Mouse (Mus musculus) liver, embryonic 11.5 days (tissue): ENCODE measurements around the gene Rab31. TPM values are rescaled to one million over a fixed set of nuclear protein-coding genes. Genes with fewer than 3 reads are reported as not detected.

Experiments used
- ATAC-seq: fragments of 200-750 bp; cut with Nextera tagmentation; replicated peaks from 2 replicates; pipeline ENCODE4 v1.8.0; 2017; ENCODE audit warnings: moderate number of reproducible peaks, mild to moderate bottlenecking, moderate TSS enrichment, moderate library complexity; ENCODE audit not compliant: low FRiP score
- DNase-seq: peaks from one replicate; pipeline ENCODE4 v3.0.0-alpha.2; 2017; ENCODE audit warnings: low spot score
- H3K27ac ChIP-seq: fragments of 300-500 bp; sonication (generic); 2 replicates; pipeline ENCODE4 v1.5.1; 2014; ENCODE audit warnings: mild to moderate bottlenecking, low read depth, low read length, control low read depth
- H3K27me3 ChIP-seq: fragments of 300-500 bp; sonication (generic); replicated peaks from 2 replicates; pipeline ENCODE4 v1.6.1; 2014; ENCODE audit warnings: low read length, mixed read lengths; ENCODE audit not compliant: control insufficient read depth, insufficient read depth
- H3K36me3 ChIP-seq: fragments of 300-500 bp; sonication (generic); 2 replicates; pipeline ENCODE4 v1.6.1; 2014; ENCODE audit warnings: mild to moderate bottlenecking, low read length, moderate library complexity, mixed read lengths; ENCODE audit not compliant: control insufficient read depth, insufficient read depth
- H3K4me1 ChIP-seq: fragments of 300-500 bp; sonication (generic); replicated peaks from 2 replicates; pipeline ENCODE4 v1.6.1; 2014; ENCODE audit warnings: low read length, mixed read lengths; ENCODE audit not compliant: control insufficient read depth, insufficient read depth
- H3K4me2 ChIP-seq: fragments of 300-500 bp; sonication (generic); 2 replicates; pipeline ENCODE4 v1.6.1; 2014; ENCODE audit warnings: mild to moderate bottlenecking, control low read depth, moderate library complexity
- H3K4me3 ChIP-seq: fragments of 300-500 bp; sonication (generic); 2 replicates; pipeline ENCODE4 v1.5.1; 2014; ENCODE audit warnings: low read depth, low read length, control low read depth
- H3K9ac ChIP-seq: fragments of 300-500 bp; sonication (generic); 2 replicates; pipeline ENCODE4 v1.6.1; 2014; ENCODE audit warnings: low read depth, low read length, control low read depth
- H3K9me3 ChIP-seq: fragments of 300-500 bp; sonication (generic); 2 replicates; pipeline ENCODE4 v1.6.1; 2016; ENCODE audit warnings: low read length, inconsistent platforms, mixed read lengths; ENCODE audit not compliant: control insufficient read depth
- WGBS: fragments of 180-500 bp; shearing (Covaris S2); extraction: QIAGEN DNeasy Blood & Tissue Kit; methylation state at CpG from one replicate; pipeline ENCODE4 v1.1.7; 2014; 5-methylcytosine and 5-hydroxymethylcytosine counted together
- polyA plus RNA-seq: library from polyadenylated mRNA; unstranded; fragments of >200 nt; fragmentation: Nextera tagmentation; extraction: Ambion mirVana; gene quantifications from 2 replicates; pipeline ENCODE4 v1.2.1, GENCODE M21; 2014

The Rab31 gene
- polyA plus RNA-seq, 1 experiment from 2014 or later = 16.3 TPM

GRCm38 (mm10) chr17:65666388-65667161 is 106.0 kb downstream of the Rab31 start:
- Histone ChIP-seq H3K27me3 (no peaks in the 10 kb centered on the region), H3K4me1 (peaks cover 6% of the 10 kb centered on the region; the same call in 1 of the 2 replicates), H3K9ac (no peak overlapping the region), H3K36me3 (no peaks in the 10 kb centered on the region), H3K4me3 (no peak overlapping the region), H3K27ac (no peak overlapping the region), H3K4me2 (no peak overlapping the region), H3K9me3 (no peaks in the 10 kb centered on the region)
- DNase-seq (no peak), ATAC-seq (no peak)
- WGBS = 70% methylated on average over 17 of the region's 17 CpGs

GRCm38 (mm10) chr17:65665786-65666387 is 106.7 kb downstream of the Rab31 start:
- DNase-seq (no peak), ATAC-seq (no peak)
- peaks cover 6% of the 10 kb centered on the region; the same call in 1 of the 2 replicates for H3K4me1 ChIP-seq
- no peaks in the 10 kb centered on the region for H3K9me3 ChIP-seq
- no peak overlapping the region for H3K27ac ChIP-seq
- H3K36me3 ChIP-seq = no peaks in the 10 kb centered on the region
- WGBS = 84% methylated on average over 12 of the region's 12 CpGs
- no peak overlapping the region for H3K9ac ChIP-seq
- no peaks in the 10 kb centered on the region for H3K27me3 ChIP-seq
- no peak overlapping the region for H3K4me2 ChIP-seq
- H3K4me3 ChIP-seq = no peak overlapping the region

GRCm38 (mm10) chr17:65663329-65664078 is 109.0 kb downstream of the Rab31 start:
- H3K36me3 ChIP-seq = no peaks in the 10 kb centered on the region
- peak overlapping the region; percentile 83 for H3K27ac ChIP-seq
- H3K9ac ChIP-seq = no peak overlapping the region
- ATAC-seq (peak; percentile 84), DNase-seq (no peak)
- H3K4me1 ChIP-seq = peaks cover 6% of the 10 kb centered on the region; the same call in 1 of the 2 replicates
- H3K4me2 ChIP-seq = peak overlapping the region; percentile 43
- H3K27me3 ChIP-seq = no peaks in the 10 kb centered on the region
- H3K9me3 ChIP-seq = no peaks in the 10 kb centered on the region
- no peak overlapping the region for H3K4me3 ChIP-seq
- WGBS = 64% methylated on average over 14 of the region's 14 CpGs

- Histone ChIP-seq H3K27me3 (no peaks in the 10 kb centered on the region), H3K4me3 (no peak overlapping the region), H3K9me3 (no peaks in the 10 kb centered on the region), H3K9ac (no peak overlapping the region), H3K4me2 (no peak overlapping the region), H3K36me3 (no peaks in the 10 kb centered on the region), H3K4me1 (peaks cover 6% of the 10 kb centered on the region; the same call in 1 of the 2 replicates), H3K27ac (peak overlapping the region; percentile 83; the same call in 1 of the 2 replicates)
- 83% methylated on average over 3 of the region's 3 CpGs for WGBS
- no peak for DNase-seq
- no peak for ATAC-seq
Observed at GRCm38 (mm10) chr17:65662662-65663061, 109.9 kb downstream of the Rab31 start.

- no peaks in the 10 kb centered on the region for H3K9me3 ChIP-seq
- H3K27me3 ChIP-seq = no peaks in the 10 kb centered on the region
- H3K27ac ChIP-seq = no peak overlapping the region
- no peak overlapping the region for H3K4me3 ChIP-seq
- no peak overlapping the region for H3K4me2 ChIP-seq
- no peak for ATAC-seq
- no peak for DNase-seq
- no peaks in the 10 kb centered on the region for H3K36me3 ChIP-seq
- peaks cover 5% of the 10 kb centered on the region for H3K4me1 ChIP-seq
- 46% methylated on average over 2 of the region's 2 CpGs for WGBS
- H3K9ac ChIP-seq = no peak overlapping the region
Observed at GRCm38 (mm10) chr17:65658416-65658815, 114.1 kb downstream of the Rab31 start.

GRCm38 (mm10) chr17:65657958-65658357 is 114.6 kb downstream of the Rab31 start:
- Histone ChIP-seq H3K9ac (no peak overlapping the region), H3K27ac (no peak overlapping the region), H3K4me2 (no peak overlapping the region), H3K4me1 (peaks cover 5% of the 10 kb centered on the region), H3K9me3 (no peaks in the 10 kb centered on the region), H3K36me3 (no peaks in the 10 kb centered on the region), H3K4me3 (no peak overlapping the region), H3K27me3 (no peaks in the 10 kb centered on the region)
- ATAC-seq = no peak
- DNase-seq = no peak
- 85% methylated on average over 9 of the region's 9 CpGs for WGBS

GRCm38 (mm10) chr17:65656731-65657130 is 115.8 kb downstream of the Rab31 start:
- WGBS = 74% methylated on average over 6 of the region's 6 CpGs
- ATAC-seq = no peak
- H3K4me1 ChIP-seq = peaks cover 3% of the 10 kb centered on the region; the same call in 1 of the 2 replicates
- no peaks in the 10 kb centered on the region for H3K9me3 ChIP-seq
- H3K27me3 ChIP-seq = no peaks in the 10 kb centered on the region
- no peak for DNase-seq
- no peaks in the 10 kb centered on the region for H3K36me3 ChIP-seq
- no peak overlapping the region for H3K4me3 ChIP-seq
- peak overlapping the region; percentile 30; the same call in 1 of the 2 replicates for H3K27ac ChIP-seq
- H3K9ac ChIP-seq = no peak overlapping the region
- no peak overlapping the region for H3K4me2 ChIP-seq

GRCm38 (mm10) chr17:65656076-65656475 is 116.5 kb downstream of the Rab31 start:
- DNase-seq = no peak
- no peak overlapping the region for H3K4me2 ChIP-seq
- H3K27ac ChIP-seq = 0 out of 2 replicates have a peak overlapping the region, but pooled peaks have one; percentile 43
- H3K27me3 ChIP-seq = no peaks in the 10 kb centered on the region
- no peaks in the 10 kb centered on the region for H3K36me3 ChIP-seq
- H3K9ac ChIP-seq = no peak overlapping the region
- WGBS = 75% methylated on average over 8 of the region's 8 CpGs
- no peak overlapping the region for H3K4me3 ChIP-seq
- no peaks in the 10 kb centered on the region for H3K9me3 ChIP-seq
- peaks cover 3% of the 10 kb centered on the region; the same call in 1 of the 2 replicates for H3K4me1 ChIP-seq
- ATAC-seq = peak; percentile 67
